Mouse (Mus musculus): ENCODE measurements at regions not wholly inside any gene's neighbourhood (a gene's known extent, or its start where the extent isn't known, plus 50 kb on each side); places are given as distances from the start of the nearest gene placed in this dataset.

DNA sequence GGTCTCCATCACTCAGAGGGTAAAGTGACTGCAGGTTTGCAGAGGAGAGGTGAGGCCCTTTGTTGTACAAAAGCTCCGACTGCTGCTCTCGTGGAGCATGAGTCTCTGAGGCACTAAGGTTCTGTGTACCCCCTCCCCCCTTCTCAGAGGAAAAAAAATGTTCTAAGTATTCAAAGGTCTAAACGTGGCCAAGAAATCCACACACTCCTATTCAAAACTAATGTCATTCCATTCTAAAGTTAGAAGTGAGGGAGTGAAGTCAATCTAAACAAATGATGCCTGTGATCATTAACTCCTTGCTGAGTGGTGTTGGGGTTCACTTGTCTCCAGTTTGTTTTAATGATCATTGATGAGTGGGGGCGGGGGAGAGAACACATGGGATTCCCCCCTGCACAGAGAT is 150.6 kb downstream of the Auh start:
- TF ChIP-seq CTCF (IDR thresholded peaks at IDR 0.05; ENCODE audit: extremely low read depth, insufficient read depth, low read length), result no peak
- TF ChIP-seq POLR2A (IDR thresholded peaks at IDR 0.05; ENCODE audit: extremely low read depth, insufficient read depth, low read length), result no peak
